Mouse (Mus musculus): Measurements from ENCODE around the gene Ipcef1. TPM values are rescaled to one million over a fixed set of nuclear protein-coding genes. Genes with fewer than 3 reads are reported as not detected.
"Not testable (repeated sequence)": the region's sequence is repeated elsewhere in the genome, so short reads cannot be mapped to it uniquely, and the experiment has no call there.

The Ipcef1 gene
- polyA plus RNA-seq, 1 experiment from 2014 or later = 0.33 TPM

- no peak overlapping the region for H3K4me3 ChIP-seq (ENCODE audit: inconsistent target)
- H3K27ac ChIP-seq = no peak overlapping the region
- no peaks in the 10 kb centered on the region for H3K36me3 ChIP-seq (ENCODE audit: inconsistent target)
- WGBS (ENCODE audit: missing documents) = 80% methylated on average over 5 of the region's 5 CpGs
- no peaks in the 10 kb centered on the region for H3K79me2 ChIP-seq (ENCODE audit: inconsistent target)
Measured at GRCm38 (mm10) chr10:7004980-7005538, 47.2 kb downstream of the Ipcef1 start.

DNA sequence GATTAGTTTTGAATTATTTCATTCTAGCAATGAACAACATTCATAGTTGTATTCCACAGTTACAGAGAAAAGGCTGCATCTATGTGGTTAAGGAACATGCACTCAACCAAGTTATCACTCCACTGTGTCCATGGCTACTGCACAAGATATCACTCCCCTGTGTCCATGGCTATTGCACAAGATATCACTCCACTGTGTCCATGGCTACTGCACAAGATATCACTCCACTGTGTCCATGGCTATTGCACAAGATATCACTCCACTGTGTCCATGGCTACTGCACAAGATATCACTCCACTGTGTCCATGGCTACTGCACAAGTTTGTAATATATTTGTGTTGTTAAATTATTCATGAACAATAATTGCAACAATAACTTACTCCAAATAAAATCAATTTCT is 48.4 kb downstream of the Ipcef1 start:
- not testable (repeated sequence) for H3K27ac ChIP-seq; H3K79me2 ChIP-seq (ENCODE audit: inconsistent target); H3K4me3 ChIP-seq (ENCODE audit: inconsistent target); H3K36me3 ChIP-seq (ENCODE audit: inconsistent target)

- H3K79me2 ChIP-seq (ENCODE audit: inconsistent target) = no peaks in the 10 kb centered on the region
- H3K4me3 ChIP-seq (ENCODE audit: inconsistent target) = no peak overlapping the region
- 90% methylated on average over 3 of the region's 3 CpGs for WGBS (ENCODE audit: missing documents)
Measured at GRCm38 (mm10) chr10:6999355-6999754, 52.9 kb downstream of the Ipcef1 start.

DNA sequence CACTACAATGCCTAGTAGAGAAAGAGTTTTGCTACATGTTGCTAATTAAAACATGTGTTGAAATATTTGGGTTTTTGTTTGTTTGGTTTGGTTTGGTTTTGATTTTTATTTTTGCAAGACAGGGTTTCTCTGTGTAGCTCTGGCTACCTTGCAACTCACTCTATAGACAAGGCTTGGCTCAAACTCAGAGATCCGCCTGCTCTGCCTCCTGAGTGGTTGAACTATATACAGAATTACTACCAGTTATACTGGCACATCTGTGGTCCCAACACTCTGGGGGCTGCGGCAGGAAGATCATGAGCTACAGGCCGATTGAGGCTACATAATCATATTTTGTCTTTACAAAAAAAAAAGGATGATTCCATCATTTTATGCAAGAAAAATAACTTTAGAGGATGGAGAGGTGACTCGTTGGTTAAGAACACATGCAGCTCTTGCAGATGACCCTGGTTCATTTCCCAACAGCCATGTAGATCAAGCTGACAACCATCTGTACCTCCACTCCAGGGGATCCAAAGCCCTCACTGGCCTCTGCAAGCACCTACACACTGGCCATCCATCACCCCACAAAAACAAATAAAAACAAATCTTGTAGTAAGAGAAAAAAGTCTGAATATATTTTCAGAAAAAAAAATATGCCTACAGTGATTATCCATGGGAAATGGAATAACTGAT is 53.6 kb downstream of the Ipcef1 start:
- no peaks in the 10 kb centered on the region for H3K79me2 ChIP-seq (ENCODE audit: inconsistent target)
- H3K36me3 ChIP-seq (ENCODE audit: inconsistent target) = no peaks in the 10 kb centered on the region
- WGBS (ENCODE audit: missing documents) = 91% methylated on average over 2 of the region's 4 CpGs

More at GRCm38 (mm10) chr10:6999355-6999754, 52.9 kb downstream of the Ipcef1 start:
- Histone ChIP-seq H3K36me3 (ENCODE audit: inconsistent target) (no peaks in the 10 kb centered on the region), H3K27ac (no peak overlapping the region)

GRCm38 (mm10) chr10:6996895-6997294 is 55.4 kb downstream of the Ipcef1 start:
- Histone ChIP-seq H3K4me3 (ENCODE audit: inconsistent target) (no peak overlapping the region), H3K79me2 (ENCODE audit: inconsistent target) (no peaks in the 10 kb centered on the region), H3K27ac (no peak overlapping the region), H3K36me3 (ENCODE audit: inconsistent target) (no peaks in the 10 kb centered on the region)
- WGBS (ENCODE audit: missing documents) = 57% methylated on average over 3 of the region's 3 CpGs

More for the DNA sequence above, 53.6 kb downstream of the Ipcef1 start:
- H3K4me3 ChIP-seq (ENCODE audit: inconsistent target) = no peak overlapping the region
- no peak overlapping the region for H3K27ac ChIP-seq

- no peaks in the 10 kb centered on the region for H3K79me2 ChIP-seq (ENCODE audit: inconsistent target)
- 18% methylated on average over 1 of the region's 1 CpGs for WGBS (ENCODE audit: missing documents)
- H3K27ac ChIP-seq = no peak overlapping the region
- H3K4me3 ChIP-seq (ENCODE audit: inconsistent target) = no peak overlapping the region
- H3K36me3 ChIP-seq (ENCODE audit: inconsistent target) = no peaks in the 10 kb centered on the region
Measured at GRCm38 (mm10) chr10:6988555-6988954, 63.7 kb downstream of the Ipcef1 start.

- no peaks in the 10 kb centered on the region for H3K36me3 ChIP-seq (ENCODE audit: inconsistent target)
- no peak overlapping the region for H3K27ac ChIP-seq
- H3K79me2 ChIP-seq (ENCODE audit: inconsistent target) = no peaks in the 10 kb centered on the region
- no peak overlapping the region for H3K4me3 ChIP-seq (ENCODE audit: inconsistent target)
- 89% methylated on average over 4 of the region's 4 CpGs for WGBS (ENCODE audit: missing documents)
Measured at GRCm38 (mm10) chr10:6987399-6988098, 64.7 kb downstream of the Ipcef1 start.

DNA sequence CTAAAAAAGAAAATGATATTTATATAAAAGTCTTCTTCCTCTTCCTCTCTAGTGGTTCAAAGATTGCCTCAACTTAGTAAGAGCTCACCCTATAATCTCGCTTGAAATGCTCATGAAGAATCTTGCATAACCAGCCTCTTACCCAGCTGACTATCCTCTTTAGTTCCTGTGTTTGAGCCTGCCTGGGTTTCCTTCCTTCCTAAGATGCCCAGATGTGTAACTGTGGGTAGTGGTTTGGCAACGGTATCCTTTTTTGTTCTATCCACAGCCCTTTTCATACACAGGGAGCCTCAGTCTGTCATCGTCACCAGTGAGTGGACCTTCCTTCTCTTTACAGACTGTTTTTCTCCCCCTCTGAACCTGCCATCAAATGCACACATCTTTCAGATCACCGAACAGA is 66.0 kb downstream of the Ipcef1 start:
- Histone ChIP-seq H3K4me3 (ENCODE audit: inconsistent target) (no peak overlapping the region), H3K36me3 (ENCODE audit: inconsistent target) (no peaks in the 10 kb centered on the region), H3K79me2 (ENCODE audit: inconsistent target) (no peaks in the 10 kb centered on the region), H3K27ac (no peak overlapping the region)
- WGBS (ENCODE audit: missing documents) = 13% methylated on average over 4 of the region's 4 CpGs

- Histone ChIP-seq H3K27ac (no peak overlapping the region), H3K79me2 (ENCODE audit: inconsistent target) (no peaks in the 10 kb centered on the region), H3K36me3 (ENCODE audit: inconsistent target) (no peaks in the 10 kb centered on the region), H3K4me3 (ENCODE audit: inconsistent target) (no peak overlapping the region)
- 69% methylated on average over 2 of the region's 2 CpGs for WGBS (ENCODE audit: missing documents)
Measured at GRCm38 (mm10) chr10:6983431-6983830, 68.8 kb downstream of the Ipcef1 start.

- H3K27ac ChIP-seq = no peak overlapping the region
- H3K79me2 ChIP-seq (ENCODE audit: inconsistent target) = no peaks in the 10 kb centered on the region
- no peak overlapping the region for H3K4me3 ChIP-seq (ENCODE audit: inconsistent target)
- 35% methylated on average over 2 of the region's 2 CpGs for WGBS (ENCODE audit: missing documents)
- no peaks in the 10 kb centered on the region for H3K36me3 ChIP-seq (ENCODE audit: inconsistent target)
Measured at GRCm38 (mm10) chr10:6982751-6983151, 69.5 kb downstream of the Ipcef1 start.

- WGBS (ENCODE audit: missing documents) = 3% methylated on average over 6 of the region's 6 CpGs
- no peak overlapping the region for H3K27ac ChIP-seq
- H3K4me3 ChIP-seq (ENCODE audit: inconsistent target) = no peak overlapping the region
- no peaks in the 10 kb centered on the region for H3K36me3 ChIP-seq (ENCODE audit: inconsistent target)
- H3K79me2 ChIP-seq (ENCODE audit: inconsistent target) = no peaks in the 10 kb centered on the region
Measured at GRCm38 (mm10) chr10:6980236-6980635, 72.0 kb downstream of the Ipcef1 start.

DNA sequence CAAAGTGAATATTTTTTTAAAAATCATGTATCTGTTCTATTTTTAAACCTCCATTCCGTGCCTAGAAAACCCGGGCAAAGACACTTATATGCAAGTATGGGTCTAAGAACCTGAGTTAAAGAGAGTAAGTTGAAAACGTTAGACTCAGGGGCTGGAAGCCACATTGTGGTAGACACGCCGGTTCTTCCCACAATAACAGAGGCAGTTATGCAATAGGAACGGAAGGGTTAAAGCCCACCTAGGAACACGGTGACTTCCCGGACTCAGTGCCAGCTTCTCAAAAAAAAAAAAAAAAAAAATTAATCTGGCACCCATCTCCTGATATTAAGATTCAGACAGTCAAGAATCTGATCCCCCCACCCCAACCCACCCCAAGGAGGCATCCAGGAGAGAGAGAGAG is 72.5 kb downstream of the Ipcef1 start:
- no peak overlapping the region for H3K4me3 ChIP-seq (ENCODE audit: inconsistent target)
- H3K27ac ChIP-seq = no peak overlapping the region
- no peaks in the 10 kb centered on the region for H3K36me3 ChIP-seq (ENCODE audit: inconsistent target)
- no peaks in the 10 kb centered on the region for H3K79me2 ChIP-seq (ENCODE audit: inconsistent target)
- 4% methylated on average over 8 of the region's 8 CpGs for WGBS (ENCODE audit: missing documents)

DNA sequence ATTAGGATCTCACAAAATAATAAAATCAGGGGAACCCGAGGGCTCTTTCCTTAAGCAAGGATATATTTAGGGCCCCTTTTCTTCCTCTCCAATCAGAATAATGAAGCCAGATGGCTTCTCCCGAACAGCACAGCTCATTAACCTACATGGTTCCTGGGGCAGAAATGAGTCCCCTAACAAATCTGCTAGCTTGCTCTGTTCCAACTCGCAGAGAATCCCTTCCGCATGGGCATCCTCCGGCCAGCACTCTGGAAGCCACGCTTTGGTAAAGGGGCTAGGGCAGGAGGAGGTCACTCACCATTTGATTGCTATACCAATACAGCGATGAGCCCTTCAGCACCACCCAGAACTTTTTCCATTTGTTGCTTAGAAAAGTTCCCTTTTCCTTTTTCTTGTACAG is 73.1 kb downstream of the Ipcef1 start:
- no peak overlapping the region for H3K4me3 ChIP-seq (ENCODE audit: inconsistent target)
- H3K27ac ChIP-seq = no peak overlapping the region
- no peaks in the 10 kb centered on the region for H3K79me2 ChIP-seq (ENCODE audit: inconsistent target)
- WGBS (ENCODE audit: missing documents) = 20% methylated on average over 7 of the region's 7 CpGs
- no peaks in the 10 kb centered on the region for H3K36me3 ChIP-seq (ENCODE audit: inconsistent target)

DNA sequence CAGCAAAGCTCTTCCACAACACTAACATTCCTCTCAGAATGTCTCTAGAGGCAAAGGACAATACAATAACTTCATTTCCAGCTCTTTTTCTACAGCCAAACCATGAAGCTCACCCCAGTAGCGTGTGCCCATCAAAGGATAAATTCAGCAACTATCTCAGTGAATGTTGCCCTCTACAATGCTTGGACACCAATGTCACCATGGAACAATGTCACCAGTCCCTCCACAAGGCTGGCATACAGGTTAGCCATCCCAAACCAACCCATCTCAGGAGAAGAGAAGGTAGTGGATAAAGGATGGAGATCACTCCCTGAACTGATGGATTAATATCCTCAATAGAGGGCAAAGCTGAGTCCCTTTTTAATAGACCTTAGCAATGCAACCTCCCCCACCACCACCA is 73.5 kb downstream of the Ipcef1 start:
- no peak overlapping the region for H3K27ac ChIP-seq
- 94% methylated on average over 1 of the region's 1 CpGs for WGBS (ENCODE audit: missing documents)
- H3K36me3 ChIP-seq (ENCODE audit: inconsistent target) = no peaks in the 10 kb centered on the region
- no peaks in the 10 kb centered on the region for H3K79me2 ChIP-seq (ENCODE audit: inconsistent target)
- H3K4me3 ChIP-seq (ENCODE audit: inconsistent target) = no peak overlapping the region

DNA sequence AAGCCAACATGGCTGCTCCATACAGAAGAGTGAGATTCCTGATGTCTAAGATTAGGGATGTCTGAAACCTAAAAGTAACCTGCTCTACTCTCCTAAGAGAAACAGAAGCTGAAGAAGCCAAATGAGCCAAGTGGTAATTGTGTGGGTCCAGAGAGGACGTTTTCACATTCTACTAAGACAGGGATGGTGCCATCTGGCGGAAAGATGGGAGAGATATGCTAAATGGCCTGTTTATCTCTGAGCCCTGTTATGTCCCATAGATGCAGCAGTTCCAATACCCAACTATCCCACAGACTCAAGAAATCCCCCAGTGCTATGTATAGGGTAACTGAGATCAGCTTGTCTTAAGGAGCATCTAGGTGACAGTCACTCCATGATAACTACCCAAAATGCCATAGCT is 74.4 kb downstream of the Ipcef1 start:
- H3K79me2 ChIP-seq (ENCODE audit: inconsistent target) = no peaks in the 10 kb centered on the region
- 100% methylated on average over 2 of the region's 2 CpGs for whole genome bisulfite sequencing (ENCODE audit: missing documents)
- H3K27ac ChIP-seq = no peak overlapping the region
- H3K36me3 ChIP-seq (ENCODE audit: inconsistent target) = no peaks in the 10 kb centered on the region
- H3K4me3 ChIP-seq (ENCODE audit: inconsistent target) = no peak overlapping the region
